Mouse (Mus musculus) stomach, postnatal 0 days (tissue): ENCODE data around the gene Map2k5.

Experiments used
- CTCF ChIP-seq: IDR thresholded peaks from 2 replicates; pipeline ENCODE4 v1.5.1; 2016; ENCODE audit warnings: antibody characterized with exemption, low read depth, mild to moderate bottlenecking, moderate library complexity
- EP300 ChIP-seq: optimal IDR thresholded peaks from 2 replicates; pipeline ENCODE3; 2016; ENCODE audit warnings: antibody characterized with exemption

GRCm38 (mm10) chr9:63229124-63229523 is 148.6 kb downstream of the Map2k5 start:
- no peak for TF ChIP-seq CTCF
- no peak for TF ChIP-seq EP300
